Mouse (Mus musculus): ENCODE data around the gene Igfbp2. TPM values are rescaled to one million over a fixed set of nuclear protein-coding genes. Genes with fewer than 3 reads are reported as not detected.

The Igfbp2 gene
- polyA plus RNA-seq, 1 experiment from 2014 or later = 708 TPM

DNA sequence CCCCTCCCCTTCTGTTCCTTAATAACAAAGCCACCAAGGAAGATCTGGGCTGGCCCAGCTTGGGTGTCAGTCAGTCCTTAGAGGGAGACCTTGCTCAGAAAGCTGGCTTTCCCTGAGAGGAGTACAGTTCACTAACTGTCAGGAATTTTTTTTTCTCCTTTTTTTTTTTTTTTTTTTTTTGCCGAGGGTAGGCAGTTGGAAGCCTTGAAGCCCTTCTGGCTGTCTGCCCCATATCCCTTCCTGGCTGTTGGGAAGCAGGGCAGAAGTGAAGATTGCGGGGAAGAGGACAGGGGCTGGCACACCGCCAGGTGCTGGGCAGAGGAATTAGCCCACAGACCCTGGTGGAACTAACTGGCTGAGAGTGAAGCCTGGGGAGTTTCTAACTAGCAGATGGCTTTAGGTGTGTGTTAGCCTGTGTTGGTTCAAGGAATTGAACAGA is 8.4 kb downstream of the Igfbp2 start:
- 68% methylated on average over 3 of the region's 3 CpGs for WGBS
- DNase-seq (ENCODE audit: low spot score) = no peak
- no peak overlapping the region for H3K4me3 ChIP-seq (ENCODE audit: low read depth, low read length)
- H3K4me2 ChIP-seq (ENCODE audit: low read depth, low read length, severe bottlenecking) = no peak overlapping the region
- H3K27ac ChIP-seq (ENCODE audit: low read depth, low read length) = no peak overlapping the region
- H3K36me3 ChIP-seq (ENCODE audit: control insufficient read depth, insufficient read depth, low read length) = peaks cover 23% of the 10 kb centered on the region
- peaks cover 7% of the 10 kb centered on the region; the same call in 1 of the 2 replicates for H3K4me1 ChIP-seq (replicated peaks; ENCODE audit: control insufficient read depth, insufficient read depth, low read length)
- no peak for ATAC-seq (replicated peaks; ENCODE audit: low FRiP score)
- H3K9me3 ChIP-seq (ENCODE audit: control insufficient read depth, low read length) = no peaks in the 10 kb centered on the region
- H3K9ac ChIP-seq (ENCODE audit: low read length) = no peak overlapping the region
- H3K27me3 ChIP-seq (ENCODE audit: control insufficient read depth, insufficient read depth, low read length) = no peaks in the 10 kb centered on the region

DNA sequence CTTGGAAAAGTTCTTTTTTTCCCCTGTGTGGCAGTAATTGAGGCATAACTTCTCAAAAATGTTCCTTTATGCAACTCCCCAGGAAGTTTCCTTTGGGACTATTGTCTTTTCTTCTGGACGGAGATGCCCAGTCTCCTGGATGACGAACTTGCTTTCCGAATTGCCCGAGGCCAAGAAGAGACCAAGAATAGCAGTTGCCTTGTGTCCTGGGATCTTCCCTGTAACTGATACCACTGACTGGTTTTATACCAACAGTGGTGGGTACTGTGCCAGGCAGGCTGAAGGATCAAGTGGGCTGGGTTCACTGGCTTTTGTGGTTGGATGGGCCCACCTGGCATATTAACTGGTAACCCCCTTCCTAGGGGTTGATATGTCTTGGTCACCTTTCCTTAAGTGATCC is 9.3 kb downstream of the Igfbp2 start:
- no peak for ATAC-seq (replicated peaks; ENCODE audit: low FRiP score)
- DNase-seq (ENCODE audit: low spot score) = no peak
- no peak overlapping the region for H3K4me2 ChIP-seq (ENCODE audit: low read depth, low read length, severe bottlenecking)
- WGBS = 70% methylated on average over 4 of the region's 4 CpGs
- no peak overlapping the region for H3K4me3 ChIP-seq (ENCODE audit: low read depth, low read length)
- peaks cover 3% of the 10 kb centered on the region; the same call in 1 of the 2 replicates for H3K4me1 ChIP-seq (replicated peaks; ENCODE audit: control insufficient read depth, insufficient read depth, low read length)
- no peak overlapping the region for H3K9ac ChIP-seq (ENCODE audit: low read length)
- peaks cover 25% of the 10 kb centered on the region for H3K36me3 ChIP-seq (ENCODE audit: control insufficient read depth, insufficient read depth, low read length)
- no peaks in the 10 kb centered on the region for H3K9me3 ChIP-seq (ENCODE audit: control insufficient read depth, low read length)
- no peaks in the 10 kb centered on the region for H3K27me3 ChIP-seq (ENCODE audit: control insufficient read depth, insufficient read depth, low read length)
- no peak overlapping the region for H3K27ac ChIP-seq (ENCODE audit: low read depth, low read length)

DNA sequence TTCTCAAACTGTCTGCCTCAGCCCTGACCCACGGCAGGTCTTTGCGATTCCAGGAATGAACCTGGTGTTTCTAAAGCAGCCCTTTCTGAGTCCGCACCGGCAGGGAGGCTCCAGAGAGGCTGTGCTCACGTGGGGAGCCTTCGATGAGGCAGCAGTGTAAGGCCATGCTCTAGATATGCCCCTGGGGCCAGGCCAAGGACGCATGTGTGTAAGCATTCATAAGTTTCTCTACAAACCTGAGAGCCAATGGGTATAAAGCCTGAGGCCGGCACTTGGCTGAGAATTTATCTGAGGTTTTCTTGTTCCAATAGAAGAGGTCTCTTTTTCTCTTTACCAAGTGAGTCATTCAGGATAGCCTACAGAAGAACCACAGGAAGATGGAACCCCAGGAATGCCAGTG is 15.1 kb downstream of the Igfbp2 start:
- no peaks in the 10 kb centered on the region for H3K4me1 ChIP-seq (replicated peaks; ENCODE audit: control insufficient read depth, insufficient read depth, low read length)
- H3K4me2 ChIP-seq (ENCODE audit: low read depth, low read length, severe bottlenecking) = no peak overlapping the region
- H3K27me3 ChIP-seq (ENCODE audit: control insufficient read depth, insufficient read depth, low read length) = no peaks in the 10 kb centered on the region
- 78% methylated on average over 8 of the region's 8 CpGs for WGBS
- ATAC-seq (replicated peaks; ENCODE audit: low FRiP score) (no peak), DNase-seq (ENCODE audit: low spot score) (no peak)
- H3K9me3 ChIP-seq (ENCODE audit: control insufficient read depth, low read length) = no peaks in the 10 kb centered on the region
- H3K36me3 ChIP-seq (ENCODE audit: control insufficient read depth, insufficient read depth, low read length) = peaks cover 10% of the 10 kb centered on the region
- H3K9ac ChIP-seq (ENCODE audit: low read length) = no peak overlapping the region
- no peak overlapping the region for H3K27ac ChIP-seq (ENCODE audit: low read depth, low read length)
- no peak overlapping the region for H3K4me3 ChIP-seq (ENCODE audit: low read depth, low read length)

DNA sequence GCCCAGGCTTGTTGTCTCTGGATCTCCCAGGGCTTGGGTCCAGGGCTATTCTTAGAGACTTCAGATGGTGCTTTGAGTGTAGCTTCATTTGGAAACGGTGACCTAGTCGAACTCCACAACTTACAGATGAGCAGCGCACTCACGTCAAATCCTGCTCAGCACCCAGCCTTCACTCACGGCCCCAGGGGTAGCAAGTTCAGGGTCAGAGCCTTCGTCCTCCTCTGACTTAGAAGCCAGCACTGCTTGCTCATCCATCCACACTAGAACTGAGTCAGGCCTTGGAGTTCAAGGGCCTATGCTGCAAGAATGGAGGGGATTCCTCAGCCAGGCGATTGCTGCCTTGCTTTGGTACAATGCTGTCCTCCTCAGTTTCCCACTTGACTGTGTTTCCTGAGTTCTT is 15.5 kb downstream of the Igfbp2 start:
- Histone ChIP-seq H3K4me1 (replicated peaks; ENCODE audit: control insufficient read depth, insufficient read depth, low read length) (no peaks in the 10 kb centered on the region), H3K9me3 (ENCODE audit: control insufficient read depth, low read length) (no peaks in the 10 kb centered on the region), H3K27ac (ENCODE audit: low read depth, low read length) (no peak overlapping the region), H3K36me3 (ENCODE audit: control insufficient read depth, insufficient read depth, low read length) (peaks cover 10% of the 10 kb centered on the region), H3K9ac (ENCODE audit: low read length) (no peak overlapping the region), H3K4me2 (ENCODE audit: low read depth, low read length, severe bottlenecking) (no peak overlapping the region), H3K27me3 (ENCODE audit: control insufficient read depth, insufficient read depth, low read length) (no peaks in the 10 kb centered on the region), H3K4me3 (ENCODE audit: low read depth, low read length) (no peak overlapping the region)
- ATAC-seq (replicated peaks; ENCODE audit: low FRiP score) (no peak), DNase-seq (ENCODE audit: low spot score) (no peak)
- WGBS = 88% methylated on average over 7 of the region's 7 CpGs

DNA sequence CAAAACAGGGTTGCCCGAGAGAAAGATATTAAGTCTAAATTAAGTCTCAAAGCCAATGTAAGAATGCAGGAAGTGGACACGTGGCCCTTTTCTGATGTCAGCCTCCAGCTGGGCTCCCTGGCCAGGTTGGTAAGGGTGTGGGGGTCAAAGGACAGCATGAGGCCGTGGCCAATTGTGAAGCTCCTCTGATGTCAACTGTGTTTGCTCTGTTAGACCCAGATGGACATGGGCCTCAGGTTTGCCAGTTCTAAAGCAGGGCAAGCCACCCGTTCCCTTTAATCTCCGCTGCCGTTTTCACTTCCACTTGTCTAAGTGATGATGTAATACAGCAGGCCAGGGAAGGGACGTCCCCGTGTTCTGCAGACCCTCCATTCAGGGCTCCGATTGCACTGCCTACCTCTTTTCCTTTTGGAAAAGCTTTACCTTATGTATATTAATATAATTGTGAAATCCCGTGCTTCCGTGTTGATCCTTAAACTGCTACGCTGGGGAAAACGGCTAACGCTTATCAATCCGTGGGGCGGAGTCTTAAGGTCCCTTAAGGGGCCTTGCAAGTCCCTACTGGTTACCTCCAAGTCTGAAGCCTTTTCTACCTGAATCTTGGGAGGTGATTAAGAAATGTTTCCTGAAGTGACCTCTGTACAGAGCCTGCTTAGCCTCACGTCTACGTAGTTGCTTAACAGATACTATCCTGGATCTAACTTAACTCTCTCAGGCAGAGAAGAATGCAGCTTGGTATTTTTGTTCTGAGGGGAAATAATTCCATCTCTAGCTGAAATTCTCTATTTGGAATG is 18.6 kb downstream of the Igfbp2 start:
- no peaks in the 10 kb centered on the region for H3K27me3 ChIP-seq (ENCODE audit: control insufficient read depth, insufficient read depth, low read length)
- H3K9ac ChIP-seq (ENCODE audit: low read length) = no peak overlapping the region
- peaks cover 3% of the 10 kb centered on the region for H3K36me3 ChIP-seq (ENCODE audit: control insufficient read depth, insufficient read depth, low read length)
- H3K4me2 ChIP-seq (ENCODE audit: low read depth, low read length, severe bottlenecking) = no peak overlapping the region
- 88% methylated on average over 18 of the region's 18 CpGs for WGBS
- no peaks in the 10 kb centered on the region for H3K4me1 ChIP-seq (replicated peaks; ENCODE audit: control insufficient read depth, insufficient read depth, low read length)
- no peak for ATAC-seq (replicated peaks; ENCODE audit: low FRiP score)
- no peak overlapping the region for H3K4me3 ChIP-seq (ENCODE audit: low read depth, low read length)
- no peak for DNase-seq (ENCODE audit: low spot score)
- no peak overlapping the region for H3K27ac ChIP-seq (ENCODE audit: low read depth, low read length)
- H3K9me3 ChIP-seq (ENCODE audit: control insufficient read depth, low read length) = no peaks in the 10 kb centered on the region

DNA sequence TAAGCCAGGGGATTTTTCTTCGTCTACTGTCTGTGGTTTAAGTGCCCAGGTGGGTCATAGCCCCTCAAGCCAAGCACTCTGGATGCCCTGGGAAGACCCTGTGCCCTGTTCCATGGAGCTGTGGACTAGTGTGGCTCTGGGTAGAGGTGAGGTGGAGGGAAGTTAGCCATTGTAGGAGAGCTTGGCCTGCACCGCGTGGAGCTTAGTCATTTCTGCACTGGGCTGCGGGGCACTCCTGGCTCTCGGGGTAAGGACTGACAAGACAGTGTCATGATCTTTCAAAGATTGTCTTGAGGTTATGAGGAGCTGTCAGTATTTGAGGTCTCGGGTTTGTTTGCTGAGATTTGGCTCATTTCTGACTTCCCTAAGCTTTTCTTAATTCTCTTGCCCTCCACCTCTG is 20.4 kb downstream of the Igfbp2 start:
- WGBS = 90% methylated on average over 6 of the region's 6 CpGs
- DNase-seq (ENCODE audit: low spot score) (no peak), ATAC-seq (replicated peaks; ENCODE audit: low FRiP score) (no peak)
- H3K27ac ChIP-seq (ENCODE audit: low read depth, low read length) = no peak overlapping the region
- no peak overlapping the region for H3K4me3 ChIP-seq (ENCODE audit: low read depth, low read length)
- no peaks in the 10 kb centered on the region for H3K27me3 ChIP-seq (ENCODE audit: control insufficient read depth, insufficient read depth, low read length)
- no peak overlapping the region for H3K9ac ChIP-seq (ENCODE audit: low read length)
- H3K36me3 ChIP-seq (ENCODE audit: control insufficient read depth, insufficient read depth, low read length) = peaks cover 2% of the 10 kb centered on the region
- H3K4me1 ChIP-seq (replicated peaks; ENCODE audit: control insufficient read depth, insufficient read depth, low read length) = no peaks in the 10 kb centered on the region
- no peaks in the 10 kb centered on the region for H3K9me3 ChIP-seq (ENCODE audit: control insufficient read depth, low read length)
- H3K4me2 ChIP-seq (ENCODE audit: low read depth, low read length, severe bottlenecking) = no peak overlapping the region

DNA sequence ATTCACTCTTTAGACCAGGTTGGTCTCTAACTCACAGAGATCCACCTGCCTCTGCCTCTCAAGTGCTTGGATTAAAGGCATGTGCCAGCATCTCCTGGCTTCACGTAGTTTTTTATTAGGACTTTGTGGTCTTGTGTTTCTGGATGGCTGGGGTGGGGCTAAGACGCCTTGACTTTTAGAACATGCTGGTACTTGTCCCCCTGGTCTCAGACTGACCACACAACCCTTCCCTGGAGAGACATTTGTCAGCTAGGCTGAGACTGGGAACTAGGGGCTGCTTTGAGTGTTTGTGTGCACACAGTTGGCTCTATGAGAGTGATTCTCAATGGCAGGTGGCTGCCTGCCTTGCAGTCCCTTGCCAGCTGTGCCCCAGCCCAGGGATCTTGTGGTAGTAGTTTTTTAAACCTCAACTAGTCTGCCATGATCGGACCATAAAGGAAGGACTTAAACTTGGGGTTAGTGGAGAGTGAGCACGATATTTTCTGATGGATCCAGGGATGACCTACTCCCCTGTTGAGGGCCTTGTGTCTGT is 23.6 kb downstream of the Igfbp2 start:
- Histone ChIP-seq H3K4me1 (replicated peaks; ENCODE audit: control insufficient read depth, insufficient read depth, low read length) (no peaks in the 10 kb centered on the region), H3K27ac (ENCODE audit: low read depth, low read length) (no peak overlapping the region), H3K27me3 (ENCODE audit: control insufficient read depth, insufficient read depth, low read length) (no peaks in the 10 kb centered on the region), H3K9me3 (ENCODE audit: control insufficient read depth, low read length) (no peaks in the 10 kb centered on the region), H3K36me3 (ENCODE audit: control insufficient read depth, insufficient read depth, low read length) (peaks cover 4% of the 10 kb centered on the region; the same call in 1 of the 2 replicates), H3K4me2 (ENCODE audit: low read depth, low read length, severe bottlenecking) (no peak overlapping the region), H3K4me3 (ENCODE audit: low read depth, low read length) (no peak overlapping the region), H3K9ac (ENCODE audit: low read length) (no peak overlapping the region)
- DNase-seq (ENCODE audit: low spot score) (no peak), ATAC-seq (replicated peaks; ENCODE audit: low FRiP score) (no peak)
- WGBS = 91% methylated on average over 4 of the region's 4 CpGs

DNA sequence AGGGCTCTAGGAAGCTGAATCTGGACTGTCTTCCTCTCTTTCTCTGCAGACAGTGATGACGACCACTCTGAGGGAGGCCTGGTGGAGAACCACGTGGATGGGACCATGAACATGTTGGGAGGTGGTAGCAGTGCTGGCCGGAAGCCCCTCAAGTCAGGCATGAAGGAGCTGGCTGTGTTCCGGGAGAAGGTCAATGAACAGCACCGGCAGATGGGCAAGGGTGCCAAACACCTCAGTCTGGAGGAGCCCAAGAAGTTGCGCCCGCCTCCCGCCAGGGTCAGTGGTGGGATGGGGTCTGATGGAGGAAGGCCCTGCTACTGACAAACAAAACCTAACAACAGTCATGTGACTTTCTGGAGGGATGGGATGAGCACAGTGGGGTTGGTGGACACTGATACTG is 24.7 kb downstream of the Igfbp2 start:
- Histone ChIP-seq H3K9me3 (ENCODE audit: control insufficient read depth, low read length) (no peaks in the 10 kb centered on the region), H3K4me1 (replicated peaks; ENCODE audit: control insufficient read depth, insufficient read depth, low read length) (no peaks in the 10 kb centered on the region), H3K27me3 (ENCODE audit: control insufficient read depth, insufficient read depth, low read length) (no peaks in the 10 kb centered on the region), H3K4me3 (ENCODE audit: low read depth, low read length) (no peak overlapping the region), H3K36me3 (ENCODE audit: control insufficient read depth, insufficient read depth, low read length) (peaks cover 4% of the 10 kb centered on the region; the same call in 1 of the 2 replicates), H3K27ac (ENCODE audit: low read depth, low read length) (no peak overlapping the region), H3K4me2 (ENCODE audit: low read depth, low read length, severe bottlenecking) (no peak overlapping the region), H3K9ac (ENCODE audit: low read length) (no peak overlapping the region)
- 94% methylated on average over 8 of the region's 8 CpGs for WGBS
- ATAC-seq (replicated peaks; ENCODE audit: low FRiP score) (no peak), DNase-seq (ENCODE audit: low spot score) (no peak)

DNA sequence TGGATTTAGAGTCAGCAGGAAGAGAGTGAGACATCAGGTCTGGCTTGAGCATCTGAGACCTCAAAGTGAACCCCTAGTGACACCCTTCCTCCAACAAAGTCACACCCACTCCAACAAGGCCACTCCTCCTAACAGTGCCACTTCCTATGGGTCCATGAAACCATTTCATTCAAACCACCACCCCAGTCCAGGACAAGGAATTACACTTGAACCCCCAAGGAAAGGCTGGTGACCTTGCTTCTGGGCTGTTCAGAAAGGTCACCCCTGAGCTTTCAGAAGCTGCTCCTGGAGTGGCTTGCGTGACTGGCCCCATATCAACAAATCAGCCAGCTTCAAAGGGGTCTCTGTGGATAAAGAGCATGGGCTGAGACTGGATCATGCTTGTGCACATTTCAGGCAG is 29.5 kb downstream of the Igfbp2 start:
- Histone ChIP-seq H3K4me1 (replicated peaks; ENCODE audit: control insufficient read depth, insufficient read depth, low read length) (0 out of 2 replicates have a peak, but pooled peaks cover 3% of the 10 kb centered on the region), H3K4me2 (ENCODE audit: low read depth, low read length, severe bottlenecking) (no peak overlapping the region), H3K4me3 (ENCODE audit: low read depth, low read length) (no peak overlapping the region), H3K9me3 (ENCODE audit: control insufficient read depth, low read length) (no peaks in the 10 kb centered on the region), H3K9ac (ENCODE audit: low read length) (no peak overlapping the region), H3K36me3 (ENCODE audit: control insufficient read depth, insufficient read depth, low read length) (peaks cover 4% of the 10 kb centered on the region; the same call in 1 of the 2 replicates), H3K27me3 (ENCODE audit: control insufficient read depth, insufficient read depth, low read length) (no peaks in the 10 kb centered on the region), H3K27ac (ENCODE audit: low read depth, low read length) (no peak overlapping the region)
- WGBS = 82% methylated on average over 1 of the region's 1 CpGs
- no peak for ATAC-seq (replicated peaks; ENCODE audit: low FRiP score)
- DNase-seq (ENCODE audit: low spot score) = no peak
